Mouse (Mus musculus): ENCODE data around the gene Copz1.

DNA sequence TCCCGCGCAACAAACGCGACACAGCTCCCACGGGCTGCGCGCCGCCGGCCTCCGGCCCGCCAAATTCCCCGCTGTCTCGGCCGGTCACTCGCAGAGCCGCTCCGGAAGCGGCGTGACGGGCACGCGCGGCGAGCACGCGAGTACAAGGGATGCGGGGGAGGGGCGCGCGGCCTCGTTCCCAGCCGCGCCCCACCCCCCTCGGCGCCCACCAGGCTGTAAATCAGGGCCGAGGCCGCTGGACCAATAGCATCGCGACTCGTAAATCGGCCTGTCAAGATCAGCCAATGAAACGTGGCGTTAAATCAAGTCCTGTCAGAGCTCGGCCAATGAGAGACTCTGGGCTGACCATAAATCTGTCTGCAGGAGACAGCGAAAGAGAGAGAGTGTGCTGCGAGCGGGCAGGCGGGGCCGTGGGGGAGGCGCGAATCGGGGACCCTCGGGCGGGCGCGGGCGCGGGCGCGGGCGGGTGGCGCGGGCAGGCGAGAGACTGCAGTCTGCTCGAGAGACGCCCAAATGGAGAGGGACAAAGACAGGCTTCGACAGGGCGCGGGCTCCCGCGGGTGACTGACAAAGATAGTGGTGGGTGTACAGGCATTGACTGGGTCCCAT is 32.7 kb downstream of the Copz1 start:
- TF ChIP-seq CTCF (IDR thresholded peaks at IDR 0.05; ENCODE audit: low read depth, low read length): no peak
- no peak for TF ChIP-seq POLR2A (IDR thresholded peaks at IDR 0.05; ENCODE audit: borderline replicate concordance, low read depth, low read length)

Data from bone marrow macrophage, adult 2 months (primary cell).